Mouse (Mus musculus) stomach, embryonic 14.5 days (tissue): ENCODE measurements around the gene Ephb1. TPM values are rescaled to one million over a fixed set of nuclear protein-coding genes. Genes with fewer than 3 reads are reported as not detected.

Experiments used
- ATAC-seq: fragments of 200-750 bp; cut with Nextera tagmentation; 2 replicates; pipeline ENCODE4 v1.8.0; 2017; ENCODE audit warnings: low read depth, moderate TSS enrichment; ENCODE audit not compliant: insufficient number of reproducible peaks, insufficient read depth, low FRiP score
- H3K27ac ChIP-seq: fragments of 300-500 bp; sonication (generic); 2 replicates; pipeline ENCODE4 v1.5.1; 2014; ENCODE audit warnings: mild to moderate bottlenecking, low read length, moderate library complexity, mixed read lengths
- H3K27me3 ChIP-seq: fragments of 300-500 bp; sonication (generic); 2 replicates; pipeline ENCODE4 v1.6.1; 2014; ENCODE audit warnings: low read length, control low read depth, mixed read lengths; ENCODE audit not compliant: control insufficient read depth, insufficient read depth
- H3K36me3 ChIP-seq: fragments of 300-500 bp; sonication (generic); 2 replicates; pipeline ENCODE4 v1.6.1; 2014; ENCODE audit warnings: mild to moderate bottlenecking, control low read depth, low read length, moderate library complexity, mixed read lengths; ENCODE audit not compliant: control insufficient read depth, insufficient read depth
- H3K4me1 ChIP-seq: fragments of 300-500 bp; sonication (generic); 2 replicates; pipeline ENCODE4 v1.6.1; 2014; ENCODE audit warnings: low read length, control low read depth, mixed read lengths; ENCODE audit not compliant: control insufficient read depth, insufficient read depth
- H3K4me2 ChIP-seq: fragments of 300-500 bp; sonication (generic); replicated peaks from 2 replicates; pipeline ENCODE4 v1.6.1; 2014; ENCODE audit warnings: low read depth, low read length, control low read depth
- H3K4me3 ChIP-seq: fragments of 300-500 bp; sonication (generic); 2 replicates; pipeline ENCODE4 v1.5.1; 2014; ENCODE audit warnings: low read depth, low read length, control low read depth
- H3K9ac ChIP-seq: fragments of 300-500 bp; sonication (generic); replicated peaks from 2 replicates; pipeline ENCODE4 v1.6.1; 2014; ENCODE audit warnings: low read depth, mild to moderate bottlenecking, control low read depth, low read length, moderate library complexity, mixed read lengths
- H3K9me3 ChIP-seq: fragments of 300-500 bp; sonication (generic); 2 replicates; pipeline ENCODE4 v1.6.1; 2016; ENCODE audit warnings: low read depth, low read length, control low read depth; ENCODE audit not compliant: control insufficient read depth
- WGBS: fragments of 180-500 bp; shearing (Covaris S2); extraction: QIAGEN DNeasy Blood & Tissue Kit; methylation state at CpG from one replicate; pipeline ENCODE4 v1.1.7; 2014; 5-methylcytosine and 5-hydroxymethylcytosine counted together
- polyA plus RNA-seq: library from polyadenylated mRNA; unstranded; fragments of >200 nt; fragmentation: Nextera tagmentation; extraction: Ambion mirVana; gene quantifications from 2 replicates; pipeline ENCODE4 v1.2.1, GENCODE M21; 2014

The Ephb1 gene
- polyA plus RNA-seq, 1 experiment from 2014 or later = 7.8 TPM

- H3K9me3 ChIP-seq = no peaks in the 10 kb centered on the region
- H3K4me1 ChIP-seq = no peaks in the 10 kb centered on the region
- WGBS = 86% methylated on average over 5 of the region's 5 CpGs
- no peak overlapping the region for H3K4me3 ChIP-seq
- no peak overlapping the region for H3K4me2 ChIP-seq
- H3K27ac ChIP-seq = no peak overlapping the region
- no peaks in the 10 kb centered on the region for H3K36me3 ChIP-seq
- no peak overlapping the region for H3K9ac ChIP-seq
- H3K27me3 ChIP-seq = no peaks in the 10 kb centered on the region
- ATAC-seq = no peak
These were observed 435.2 kb downstream of the Ephb1 start for GRCm38 (mm10) chr9:101919324-101919723.

GRCm38 (mm10) chr9:101918771-101919170 is 435.7 kb downstream of the Ephb1 start:
- Histone ChIP-seq H3K27me3 (no peaks in the 10 kb centered on the region), H3K4me1 (no peaks in the 10 kb centered on the region), H3K4me3 (no peak overlapping the region), H3K27ac (no peak overlapping the region), H3K4me2 (no peak overlapping the region), H3K36me3 (no peaks in the 10 kb centered on the region), H3K9me3 (no peaks in the 10 kb centered on the region), H3K9ac (no peak overlapping the region)
- ATAC-seq = no peak
- WGBS = 80% methylated on average over 4 of the region's 4 CpGs

GRCm38 (mm10) chr9:101915082-101915481 is 439.4 kb downstream of the Ephb1 start:
- Histone ChIP-seq H3K27ac (no peak overlapping the region), H3K4me2 (no peak overlapping the region), H3K9ac (no peak overlapping the region), H3K36me3 (no peaks in the 10 kb centered on the region), H3K9me3 (no peaks in the 10 kb centered on the region), H3K4me1 (no peaks in the 10 kb centered on the region), H3K4me3 (no peak overlapping the region), H3K27me3 (no peaks in the 10 kb centered on the region)
- WGBS = 86% methylated on average over 2 of the region's 2 CpGs
- no peak for ATAC-seq

GRCm38 (mm10) chr9:101911176-101911866 is 443.2 kb downstream of the Ephb1 start:
- Histone ChIP-seq H3K9me3 (no peaks in the 10 kb centered on the region), H3K27me3 (no peaks in the 10 kb centered on the region), H3K36me3 (no peaks in the 10 kb centered on the region), H3K4me1 (peaks cover 4% of the 10 kb centered on the region; the same call in 1 of the 2 replicates), H3K27ac (no peak overlapping the region), H3K4me3 (no peak overlapping the region), H3K9ac (no peak overlapping the region), H3K4me2 (no peak overlapping the region)
- ATAC-seq = no peak
- whole genome bisulfite sequencing = 60% methylated on average over 9 of the region's 9 CpGs

- Histone ChIP-seq H3K9ac (no peak overlapping the region), H3K27ac (no peak overlapping the region), H3K36me3 (no peaks in the 10 kb centered on the region), H3K4me1 (peaks cover 4% of the 10 kb centered on the region; the same call in 1 of the 2 replicates), H3K9me3 (no peaks in the 10 kb centered on the region), H3K4me3 (no peak overlapping the region), H3K27me3 (no peaks in the 10 kb centered on the region), H3K4me2 (no peak overlapping the region)
- 72% methylated on average over 4 of the region's 4 CpGs for WGBS
- no peak for ATAC-seq
These were observed 445.0 kb downstream of the Ephb1 start for GRCm38 (mm10) chr9:101909491-101909890.

- Histone ChIP-seq H3K36me3 (no peaks in the 10 kb centered on the region), H3K27me3 (no peaks in the 10 kb centered on the region), H3K4me2 (no peak overlapping the region), H3K27ac (no peak overlapping the region), H3K4me1 (peaks cover 4% of the 10 kb centered on the region; the same call in 1 of the 2 replicates), H3K4me3 (no peak overlapping the region), H3K9ac (no peak overlapping the region), H3K9me3 (no peaks in the 10 kb centered on the region)
- 0 out of 2 replicates have a peak, but pooled peaks have one; percentile 14 for ATAC-seq
- 37% methylated on average over 5 of the region's 5 CpGs for WGBS
These were observed 445.6 kb downstream of the Ephb1 start for GRCm38 (mm10) chr9:101908849-101909248.

GRCm38 (mm10) chr9:101907747-101908255 is 446.7 kb downstream of the Ephb1 start:
- Histone ChIP-seq H3K4me3 (no peak overlapping the region), H3K36me3 (no peaks in the 10 kb centered on the region), H3K9ac (no peak overlapping the region), H3K27ac (no peak overlapping the region), H3K4me1 (peaks cover 4% of the 10 kb centered on the region; the same call in 1 of the 2 replicates), H3K27me3 (no peaks in the 10 kb centered on the region), H3K9me3 (no peaks in the 10 kb centered on the region), H3K4me2 (no peak overlapping the region)
- WGBS = 31% methylated on average over 6 of the region's 6 CpGs
- no peak for ATAC-seq

- WGBS = 84% methylated on average over 3 of the region's 3 CpGs
- Histone ChIP-seq H3K4me1 (peaks cover 3% of the 10 kb centered on the region; the same call in 1 of the 2 replicates), H3K27ac (no peak overlapping the region), H3K4me3 (no peak overlapping the region), H3K27me3 (no peaks in the 10 kb centered on the region), H3K9me3 (no peaks in the 10 kb centered on the region), H3K9ac (no peak overlapping the region), H3K4me2 (no peak overlapping the region), H3K36me3 (no peaks in the 10 kb centered on the region)
- ATAC-seq = no peak
These were observed 451.1 kb downstream of the Ephb1 start for GRCm38 (mm10) chr9:101903406-101903805.
